Mouse (Mus musculus): ENCODE data around the gene Acot6.

GRCm38 (mm10) chr12:84060946-84061345 is 39.5 kb upstream of the Acot6 start:
- TF ChIP-seq ZNF384 (IDR thresholded peaks at IDR 0.05; ENCODE audit: low read depth, low read length) (no peak), CHD2 (IDR thresholded peaks at IDR 0.05; ENCODE audit: low read depth, low read length) (no peak), ZC3H11A (IDR thresholded peaks at IDR 0.05; ENCODE audit: borderline replicate concordance, low read depth, low read length) (no peak), MAFK (IDR thresholded peaks at IDR 0.05; ENCODE audit: insufficient read depth, low read depth, low read length) (no peak), HCFC1 (IDR thresholded peaks at IDR 0.05; ENCODE audit: borderline replicate concordance, insufficient read depth, low read length) (no peak)

Data from ES-E14 (cell line).